Mouse (Mus musculus) cerebellum, adult 11 months (tissue): ENCODE data around the gene Ptger4.
A peak's percentile ranks its signal among the peaks of the same experiment; 100 is the strongest.

Experiments
- DNase-seq: peaks from one replicate; pipeline ENCODE4 v3.0.0; 2022

The Ptger4 gene

GRCm38 (mm10) chr15:5243959-5244905 is at the start of gene Ptger4:
Gene Ptger4, minus strand, starts transcription at chr15:5244187.
- peak; percentile 41 for DNase-seq

DNA sequence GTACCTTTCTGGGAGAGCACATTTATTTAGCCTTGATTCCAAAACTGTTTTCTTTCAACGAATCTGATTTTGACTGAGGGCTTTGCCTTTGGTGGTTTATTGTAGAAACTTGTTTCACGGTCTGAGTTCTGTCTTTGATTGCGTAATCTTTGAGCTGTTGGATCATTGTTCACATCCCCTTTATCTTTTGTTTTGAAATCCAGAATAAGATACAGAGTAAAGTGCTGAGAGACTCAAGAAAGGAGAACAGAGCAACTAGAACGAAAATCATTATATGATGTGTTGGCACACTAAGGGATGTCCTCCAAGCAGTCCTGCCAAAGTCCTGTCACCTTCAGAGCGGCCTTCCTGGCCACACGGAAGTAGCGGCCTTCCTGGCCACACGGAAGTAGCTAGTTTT is 44.4 kb upstream of the Ptger4 start:
- DNase-seq: no peak

DNA sequence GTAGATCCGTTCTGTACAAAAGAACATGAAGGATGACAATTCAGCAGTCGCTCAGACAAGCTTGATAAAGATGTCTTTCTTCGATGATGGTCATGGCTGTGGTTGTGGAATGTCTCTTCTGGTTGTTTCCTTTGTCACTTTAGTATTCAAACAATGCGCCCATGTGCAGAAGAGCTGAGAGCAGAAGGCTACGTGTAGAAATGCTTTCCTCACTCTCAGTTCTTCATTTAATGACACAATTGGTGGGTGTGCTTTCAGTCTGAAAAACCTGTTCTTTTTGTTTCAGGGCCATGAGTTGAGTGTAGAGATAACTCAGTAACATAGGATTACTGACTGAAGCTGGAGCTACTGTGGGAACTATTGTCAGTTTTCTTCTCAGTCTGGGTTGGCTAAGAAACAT is 43.1 kb upstream of the Ptger4 start:
- no peak for DNase-seq

DNA sequence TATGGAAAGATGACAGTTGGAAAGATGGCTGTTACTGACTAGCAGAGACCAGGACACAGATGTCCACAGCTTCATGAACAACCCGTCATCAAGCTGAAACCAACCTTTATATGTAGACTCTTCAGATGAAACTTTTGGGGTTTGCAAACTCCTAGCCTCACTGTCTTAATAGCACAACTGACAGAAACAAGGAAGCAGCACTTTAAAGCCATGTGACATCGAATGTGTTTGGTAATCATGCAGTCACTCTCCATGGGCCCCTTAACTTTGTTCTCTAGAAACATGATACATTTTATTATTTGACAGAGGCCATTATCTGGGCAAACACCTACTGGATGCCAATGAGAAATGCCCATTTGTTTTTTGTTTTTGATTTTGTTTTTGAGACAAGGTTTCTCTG is 37.3 kb upstream of the Ptger4 start:
- DNase-seq: no peak

DNA sequence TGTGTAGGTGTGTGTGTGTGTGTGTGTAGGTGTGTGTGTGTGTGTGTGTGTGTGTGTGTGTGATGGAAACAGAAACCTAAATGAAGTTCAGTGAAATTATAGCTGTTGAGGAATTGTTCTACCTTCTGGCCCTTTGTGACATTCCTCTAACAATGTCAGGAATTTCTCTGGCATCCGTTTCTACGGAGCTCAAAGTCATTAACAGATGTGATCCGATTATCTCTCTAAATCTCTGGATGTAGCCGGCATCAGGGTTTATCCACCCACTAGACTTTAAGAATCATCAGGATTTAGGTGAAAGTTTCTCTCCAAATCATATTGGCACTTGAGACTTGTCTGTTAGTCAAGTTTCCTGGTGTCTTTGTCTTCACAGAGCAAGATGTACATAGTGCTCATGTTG is 35.8 kb upstream of the Ptger4 start:
- DNase-seq: no peak

GRCm38 (mm10) chr15:5278525-5278924 is 34.5 kb upstream of the Ptger4 start:
- no peak for DNase-seq

DNA sequence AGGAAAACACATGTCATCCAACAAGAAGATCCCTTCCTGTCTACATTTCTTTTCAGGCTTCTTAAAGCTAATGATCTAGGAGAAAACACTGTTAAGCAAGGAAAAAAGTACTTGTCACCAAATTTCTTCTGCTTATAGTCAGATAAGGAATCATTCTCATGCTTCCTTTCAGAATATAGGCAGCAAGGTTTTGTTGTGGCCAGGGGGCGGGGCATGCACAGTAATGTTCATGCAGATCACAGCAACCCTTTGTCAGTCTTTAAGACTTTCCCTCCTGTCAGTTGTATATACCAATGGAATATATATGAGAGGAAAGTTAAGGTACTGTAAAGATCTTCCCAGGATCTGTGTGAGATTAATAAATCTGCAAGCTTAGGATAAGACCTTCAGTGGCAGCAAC is 30.0 kb upstream of the Ptger4 start:
- no peak for DNase-seq

- DNase-seq: no peak
Observed at GRCm38 (mm10) chr15:5266095-5266494, 22.1 kb upstream of the Ptger4 start.

DNA sequence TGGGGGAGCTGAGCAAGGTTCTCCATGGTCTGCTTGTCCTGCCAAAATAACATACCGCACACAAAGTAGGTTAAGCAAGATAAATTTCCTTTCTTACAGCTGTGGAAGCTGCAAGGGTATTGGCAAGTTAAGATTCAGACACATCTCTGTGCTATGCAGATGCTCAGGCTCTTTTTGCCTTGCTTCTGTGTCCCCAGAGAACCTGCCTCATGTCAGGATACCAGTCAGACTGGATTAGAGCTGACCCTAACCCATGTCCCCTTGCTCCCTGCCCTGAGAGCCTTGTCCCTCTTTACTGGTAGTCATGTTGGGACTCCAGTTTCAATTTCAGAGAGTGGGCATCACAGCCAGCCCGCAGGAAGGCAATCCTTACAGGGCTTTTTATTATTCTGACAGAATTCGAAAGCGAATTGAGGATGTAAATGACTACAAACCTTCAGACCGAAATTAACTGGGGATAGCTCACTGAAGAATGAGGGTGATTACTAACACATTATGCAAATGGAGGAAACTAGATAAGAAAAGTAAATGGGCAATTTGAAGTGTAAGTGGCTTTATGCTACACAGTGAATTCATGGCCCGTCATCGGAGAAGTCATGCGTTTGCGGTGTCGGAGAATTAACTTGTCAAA is 19.0 kb upstream of the Ptger4 start:
- DNase-seq: no peak

- no peak for DNase-seq
Observed at GRCm38 (mm10) chr15:5262095-5262667, 18.2 kb upstream of the Ptger4 start.

DNA sequence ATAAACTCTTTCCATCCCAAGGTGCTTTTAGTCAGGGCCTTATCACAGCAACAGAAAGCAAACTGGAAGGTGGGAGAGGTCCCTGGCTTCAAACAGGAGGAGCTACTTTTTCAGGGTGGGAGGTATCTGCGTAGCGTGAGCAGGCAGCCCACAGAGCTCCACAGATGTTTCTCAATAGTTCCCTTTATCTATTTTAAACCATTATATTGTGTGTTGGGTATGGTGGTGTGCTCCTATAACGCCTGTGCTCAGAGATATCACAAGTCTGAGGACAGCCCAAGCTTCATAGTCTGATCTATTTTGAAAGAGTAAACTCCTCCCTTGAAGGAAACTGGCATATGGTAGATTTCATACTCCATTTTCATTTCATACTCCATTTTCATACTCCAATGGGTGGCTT is 17.0 kb upstream of the Ptger4 start:
- no peak for DNase-seq

GRCm38 (mm10) chr15:5260183-5260582 is 16.2 kb upstream of the Ptger4 start:
- DNase-seq: no peak

GRCm38 (mm10) chr15:5250182-5250581 is 6.2 kb upstream of the Ptger4 start:
- no peak for DNase-seq

DNA sequence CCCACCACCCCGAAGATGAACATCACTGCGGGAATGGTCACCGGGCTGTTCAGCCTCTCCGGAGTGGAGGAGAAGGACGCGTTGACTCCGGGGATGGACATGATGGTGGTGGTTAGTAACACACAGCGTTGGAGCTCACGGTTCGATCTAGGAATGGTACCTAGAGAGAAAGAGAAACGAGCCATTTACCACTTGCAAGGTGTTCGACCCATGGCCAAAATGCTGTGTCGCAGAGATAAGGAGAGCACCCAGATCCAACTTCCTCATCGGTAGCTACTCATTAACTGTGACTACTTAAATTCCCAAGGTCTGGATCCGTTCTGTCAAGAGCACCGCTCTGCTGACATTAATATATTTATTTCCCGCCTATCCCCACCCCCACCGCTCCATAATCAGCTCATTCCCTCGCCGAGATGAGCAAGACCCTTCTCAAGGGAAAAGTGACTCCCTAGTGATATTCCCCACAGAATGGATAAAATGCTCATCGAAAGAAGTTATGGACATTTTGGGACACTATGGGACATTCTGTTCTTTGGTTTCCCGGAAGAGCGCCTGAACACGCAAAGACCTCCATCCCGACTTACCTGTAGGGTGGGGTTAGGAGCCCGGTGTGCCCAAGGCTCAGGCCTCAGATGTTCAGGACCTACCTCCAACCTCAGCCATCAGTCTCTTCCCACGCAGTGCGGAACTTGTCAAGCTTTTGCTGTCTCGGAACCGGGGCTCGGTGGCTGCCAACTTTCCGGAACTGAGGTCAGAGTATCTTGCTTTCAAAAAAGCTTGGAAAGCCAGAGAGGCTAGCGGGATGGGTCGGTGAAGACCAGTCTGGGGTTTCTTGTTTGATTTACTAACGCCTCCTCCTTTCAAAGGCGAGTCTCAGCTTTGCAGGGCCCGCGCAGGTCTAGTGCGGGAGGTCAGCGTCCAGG is 690 bp downstream of the Ptger4 start:
- DNase-seq: no peak

DNA sequence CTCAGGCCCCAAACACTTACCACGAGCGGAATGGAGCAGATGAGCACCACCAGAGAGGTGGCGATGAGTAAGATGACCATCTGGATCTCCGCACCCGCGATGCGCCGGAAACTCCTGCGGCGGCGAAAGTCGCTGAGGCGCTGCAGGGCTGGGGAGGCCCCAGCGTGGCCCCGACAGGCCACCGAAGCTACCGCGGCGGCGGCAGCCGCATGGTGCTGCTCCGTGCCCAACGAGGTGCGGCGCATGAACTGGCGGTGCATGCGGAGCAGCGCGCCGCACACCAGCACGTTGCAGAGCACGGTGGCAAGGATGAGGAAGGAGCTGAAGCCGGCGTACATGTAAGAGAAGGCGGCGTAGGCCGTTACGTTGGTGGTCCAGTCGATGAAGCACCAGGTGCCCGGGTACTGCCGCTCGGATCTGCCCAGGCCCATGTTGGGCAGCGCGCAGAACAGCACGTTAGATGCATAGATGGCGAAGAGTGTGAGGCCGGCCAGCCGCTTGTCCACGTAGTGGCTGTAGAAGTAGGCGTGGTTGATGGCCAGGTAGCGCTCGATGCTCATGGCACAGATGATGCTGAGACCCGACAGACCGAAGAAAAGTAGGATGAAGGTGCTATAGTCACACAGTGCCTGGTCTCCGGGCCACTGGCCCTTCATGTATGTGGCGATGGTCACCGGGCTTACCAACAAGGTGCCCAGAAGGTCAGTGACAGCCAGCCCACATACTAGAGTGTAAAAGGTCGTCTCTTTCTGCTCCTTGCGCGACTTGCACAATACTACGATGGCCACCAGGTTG is 1.5 kb downstream of the Ptger4 start:
- no peak for DNase-seq

DNA sequence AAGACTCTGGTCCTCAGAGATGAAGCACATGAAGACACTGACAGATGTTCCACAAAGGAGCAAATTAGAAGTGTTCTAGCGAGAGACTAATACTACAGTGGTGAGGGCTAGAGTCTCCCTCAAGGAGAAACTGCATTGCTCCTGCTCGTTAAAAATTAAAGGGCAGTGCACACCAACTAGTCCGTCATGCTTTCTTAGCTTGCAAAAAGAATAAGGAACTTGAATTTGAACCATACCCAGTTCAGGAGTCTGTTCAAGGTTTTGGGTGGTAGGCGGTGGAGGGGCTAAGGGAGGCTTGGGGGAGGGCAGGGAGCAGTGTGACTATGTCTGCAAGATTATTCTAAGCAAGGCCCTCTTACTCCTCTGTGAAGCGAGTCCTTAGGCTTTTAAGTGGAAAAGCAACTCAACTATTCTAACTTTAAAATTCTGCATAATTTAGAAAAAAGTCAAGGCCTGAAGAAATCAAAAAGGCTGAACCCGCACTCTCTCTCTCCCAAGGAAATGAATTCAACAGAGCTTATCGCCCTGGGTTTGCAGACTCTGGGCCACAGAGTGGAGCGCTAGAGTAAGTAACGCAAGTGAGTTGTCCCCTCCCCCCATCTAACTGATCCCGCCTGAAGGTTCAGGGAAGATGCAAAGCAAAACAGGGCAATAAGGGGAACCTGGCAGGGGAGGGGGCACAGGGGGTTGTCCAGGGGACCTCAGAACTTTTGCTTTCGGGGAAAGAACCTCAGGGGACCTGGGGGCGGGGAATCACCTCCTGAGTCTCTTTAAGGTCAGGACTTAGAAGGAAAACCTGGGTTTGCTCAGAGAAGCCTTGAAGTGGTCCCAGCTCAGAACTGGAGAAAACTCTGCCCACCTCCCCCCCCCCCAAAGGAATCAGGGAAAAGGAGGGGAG is 2.4 kb downstream of the Ptger4 start:
- DNase-seq: no peak

- no peak for DNase-seq
Observed at GRCm38 (mm10) chr15:5240360-5240759, 3.6 kb downstream of the Ptger4 start.

DNA sequence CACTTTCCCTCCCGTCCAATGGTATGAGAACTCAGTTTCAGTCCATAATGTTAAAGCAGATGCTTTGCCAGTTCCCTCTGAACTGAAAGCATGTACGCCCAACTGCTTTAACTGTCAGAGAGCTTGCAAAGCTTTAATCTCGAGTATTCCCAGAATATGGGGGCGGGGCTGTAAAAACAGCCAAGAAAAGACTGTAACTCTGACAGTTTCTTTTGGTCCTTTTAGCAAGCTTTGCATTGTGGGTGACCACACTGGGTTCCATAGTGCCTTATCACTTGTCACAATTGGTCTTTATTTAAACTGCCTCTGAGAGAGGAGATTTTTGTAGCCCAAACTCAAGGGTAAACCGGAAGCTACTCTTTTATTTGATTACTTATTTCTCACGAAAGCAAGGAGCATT is 4.1 kb downstream of the Ptger4 start:
- DNase-seq: no peak

- DNase-seq: no peak
Observed at GRCm38 (mm10) chr15:5239361-5239760, 4.6 kb downstream of the Ptger4 start.

GRCm38 (mm10) chr15:5238553-5238952 is 5.4 kb downstream of the Ptger4 start:
- no peak for DNase-seq

GRCm38 (mm10) chr15:5238073-5238472 is 5.9 kb downstream of the Ptger4 start:
- no peak for DNase-seq
